In genomic region chr10:123632029-123632428, GRCm38 (mm10) we compare ENCODE assay signal across 19 mouse cellular contexts.
DNase-seq lines count a peak whose midpoint lies in the region; ATAC-seq and TF ChIP-seq lines count a peak whose summit lies in the region.
"Had no signal": no experiment of that assay in that cellular context is flagged by ENCODE, and none has a peak within 500 bp of the region (broad histone marks: within the 10 kb centered on the region; RNA-seq: fewer than 3 reads in every experiment).

No protein-coding gene starts in this region.

- H3K4me1 ChIP-seq in kidney, embryonic 15.5 days: no peaks in the 10 kb centered on the region
- H3K4me1 ChIP-seq in neural tube, embryonic 11.5 days (ENCODE audit: control insufficient read depth, insufficient read depth, low read length): no peaks in the 10 kb centered on the region
- no peaks in the 10 kb centered on the region for H3K4me1 ChIP-seq in neural tube, embryonic 15.5 days
- no peaks in the 10 kb centered on the region for H3K4me1 ChIP-seq in embryonic facial prominence, embryonic 11.5 days (ENCODE audit: control insufficient read depth, insufficient read depth, low read length)
- H3K4me1 ChIP-seq: limb, embryonic 13.5 days; liver, embryonic 13.5 days had no signal

- WGBS in kidney, embryonic 15.5 days: 40% methylated on average over 5 of the region's 5 CpGs
- 70% methylated on average over 5 of the region's 5 CpGs for WGBS in neural tube, embryonic 11.5 days
- 82% methylated on average over 5 of the region's 5 CpGs for WGBS in neural tube, embryonic 15.5 days
- WGBS in embryonic facial prominence, embryonic 11.5 days: 40% methylated on average over 5 of the region's 5 CpGs

- H3K27me3 ChIP-seq in kidney, embryonic 15.5 days: no peaks in the 10 kb centered on the region
- H3K27me3 ChIP-seq in neural tube, embryonic 11.5 days (ENCODE audit: control insufficient read depth, insufficient read depth, low read length): no peaks in the 10 kb centered on the region
- H3K27me3 ChIP-seq in neural tube, embryonic 15.5 days (replicated peaks): no peaks in the 10 kb centered on the region
- no peaks in the 10 kb centered on the region for H3K27me3 ChIP-seq in embryonic facial prominence, embryonic 11.5 days (ENCODE audit: control insufficient read depth, insufficient read depth, low read length)
- H3K27me3 ChIP-seq: heart, embryonic 15.5 days; limb, embryonic 13.5 days; liver, embryonic 13.5 days had no signal

- H3K9me3 ChIP-seq in kidney, embryonic 15.5 days (replicated peaks): no peaks in the 10 kb centered on the region
- no peaks in the 10 kb centered on the region for H3K9me3 ChIP-seq in neural tube, embryonic 11.5 days (ENCODE audit: control insufficient read depth, low read length)
- H3K9me3 ChIP-seq in neural tube, embryonic 15.5 days (replicated peaks): no peaks in the 10 kb centered on the region
- no peaks in the 10 kb centered on the region for H3K9me3 ChIP-seq in embryonic facial prominence, embryonic 11.5 days (replicated peaks; ENCODE audit: control insufficient read depth, low read length)
- H3K9me3 ChIP-seq: heart, embryonic 15.5 days; limb, embryonic 13.5 days; liver, embryonic 13.5 days had no signal

- no peak overlapping the region for H3K27ac ChIP-seq in kidney, embryonic 15.5 days
- H3K27ac ChIP-seq in neural tube, embryonic 11.5 days (ENCODE audit: low read depth, low read length): no peak overlapping the region
- no peak overlapping the region for H3K27ac ChIP-seq in neural tube, embryonic 15.5 days (replicated peaks)
- 0 out of 2 replicates have a peak overlapping the region, but pooled peaks have one; percentile 8 for H3K27ac ChIP-seq in embryonic facial prominence, embryonic 11.5 days (replicated peaks; ENCODE audit: low read depth, low read length)
- no peak overlapping the region for H3K27ac ChIP-seq in gastrocnemius, adult 2 months
- H3K27ac ChIP-seq: heart, adult 2 months; heart, embryonic 15.5 days; limb, embryonic 13.5 days; liver, embryonic 13.5 days; macrophage had no signal

- H3K4me3 ChIP-seq in kidney, embryonic 15.5 days (replicated peaks): no peak overlapping the region
- no peak overlapping the region for H3K4me3 ChIP-seq in neural tube, embryonic 11.5 days (ENCODE audit: low read depth, low read length)
- no peak overlapping the region for H3K4me3 ChIP-seq in neural tube, embryonic 15.5 days (replicated peaks)
- no peak overlapping the region for H3K4me3 ChIP-seq in embryonic facial prominence, embryonic 11.5 days (ENCODE audit: low read depth, low read length)
- H3K4me3 ChIP-seq in gastrocnemius, adult 2 months: no peak overlapping the region
- H3K4me3 ChIP-seq: erythroblast, embryonic 14.5 days; heart, adult 2 months; heart, embryonic 15.5 days; limb, embryonic 13.5 days; liver, embryonic 13.5 days had no signal

- no peak overlapping the region for H3K4me2 ChIP-seq in kidney, embryonic 15.5 days
- no peak overlapping the region for H3K4me2 ChIP-seq in neural tube, embryonic 11.5 days (ENCODE audit: low read depth)
- no peak overlapping the region for H3K4me2 ChIP-seq in neural tube, embryonic 15.5 days
- no peak overlapping the region for H3K4me2 ChIP-seq in embryonic facial prominence, embryonic 11.5 days (ENCODE audit: low read depth, low read length)
- H3K4me2 ChIP-seq: heart, embryonic 15.5 days; limb, embryonic 13.5 days; liver, embryonic 13.5 days had no signal

- ATAC-seq in kidney, embryonic 15.5 days (replicated peaks; ENCODE audit: low FRiP score): peak; percentile 58
- ATAC-seq in neural tube, embryonic 11.5 days (ENCODE audit: insufficient read depth, low FRiP score, low TSS enrichment): no peak
- no peak for ATAC-seq in neural tube, embryonic 15.5 days (ENCODE audit: low FRiP score)
- no peak for ATAC-seq in embryonic facial prominence, embryonic 11.5 days (replicated peaks; ENCODE audit: insufficient number of reproducible peaks, low FRiP score, low TSS enrichment, low read depth)
- ATAC-seq: forebrain, embryonic 14.5 days had no signal

- no peak overlapping the region for H3K9ac ChIP-seq in kidney, embryonic 15.5 days
- H3K9ac ChIP-seq in neural tube, embryonic 11.5 days (ENCODE audit: low read length): no peak overlapping the region
- no peak overlapping the region for H3K9ac ChIP-seq in neural tube, embryonic 15.5 days (replicated peaks)
- no peak overlapping the region for H3K9ac ChIP-seq in embryonic facial prominence, embryonic 11.5 days (replicated peaks; ENCODE audit: low read length)
- H3K9ac ChIP-seq: heart, embryonic 15.5 days; limb, embryonic 13.5 days; liver, embryonic 13.5 days had no signal

- intact Hi-C loops in gastrocnemius, adult 2 months (cut with DNase I): no loop called here

- no peaks in the 10 kb centered on the region for H3K36me3 ChIP-seq in kidney, embryonic 15.5 days
- H3K36me3 ChIP-seq in neural tube, embryonic 11.5 days (ENCODE audit: control insufficient read depth, insufficient read depth, low read length): no peaks in the 10 kb centered on the region
- no peaks in the 10 kb centered on the region for H3K36me3 ChIP-seq in neural tube, embryonic 15.5 days
- H3K36me3 ChIP-seq in embryonic facial prominence, embryonic 11.5 days (replicated peaks; ENCODE audit: control insufficient read depth, insufficient read depth, low read depth, low read length): no peaks in the 10 kb centered on the region
- H3K36me3 ChIP-seq: heart, embryonic 15.5 days; limb, embryonic 13.5 days; liver, embryonic 13.5 days had no signal

- no peak for TF ChIP-seq CTCF in gastrocnemius, adult 2 months (IDR thresholded peaks at IDR 0.05)

- DNase-seq in kidney, adult 11 months: no peak
- peak; percentile 31 for DNase-seq in neural tube, embryonic 11.5 days (ENCODE audit: low spot score)
- peak; percentile 33 for DNase-seq in embryonic facial prominence, embryonic 11.5 days (ENCODE audit: low spot score)
- DNase-seq in yolk sac, embryonic 10.5 days (ENCODE audit: low spot score): peak; percentile 2
- DNase-seq in gastrocnemius, adult 2 months: no peak
- DNase-seq: cerebellum, adult 8-10 months; gastrocnemius, postnatal 25 days; heart, adult 2 months; kidney, adult 2 months; liver, embryonic 13.5 days; right cerebral cortex, postnatal 4 days; thymus, postnatal 25 days had no signal

Comparison
In these comparisons a context has a peak if more than half of its experiments do, and no peak if none do; other contexts are left out.
1. DNase-seq: peak in neural tube, embryonic 11.5 days (single experiment), embryonic facial prominence, embryonic 11.5 days (single experiment) and yolk sac, embryonic 10.5 days (single experiment); none in kidney, adult 11 months (single experiment) and gastrocnemius, adult 2 months (single experiment).